Mouse (Mus musculus) ZHBTc4 (cell line): ENCODE measurements around the gene Zswim5.

Experiments
- DNase-seq: peaks from one replicate; pipeline ENCODE4 v3.0.0-alpha.2; 2011; ENCODE audit warnings: low read depth, low spot score

The Zswim5 gene

GRCm38 (mm10) chr4:116911202-116911601 lies 34.0 kb downstream of the Zswim5 start:
- DNase-seq = no peak

- DNase-seq = no peak
Observed at GRCm38 (mm10) chr4:116913318-116913717, 36.1 kb downstream of the Zswim5 start.

GRCm38 (mm10) chr4:116928006-116928651 lies 51.0 kb downstream of the Zswim5 start:
- DNase-seq = no peak

GRCm38 (mm10) chr4:116939585-116939984 lies 62.4 kb downstream of the Zswim5 start:
- DNase-seq = no peak

GRCm38 (mm10) chr4:116942695-116943094 lies 65.5 kb downstream of the Zswim5 start:
- peak; percentile 9 for DNase-seq

GRCm38 (mm10) chr4:116944055-116944454 lies 66.9 kb downstream of the Zswim5 start:
- no peak for DNase-seq

- no peak for DNase-seq
Observed at GRCm38 (mm10) chr4:116951642-116952041, 74.5 kb downstream of the Zswim5 start.

GRCm38 (mm10) chr4:116954951-116955350 lies 77.8 kb downstream of the Zswim5 start:
- DNase-seq = no peak

GRCm38 (mm10) chr4:116976503-116976902 lies 99.3 kb downstream of the Zswim5 start:
- no peak for DNase-seq

- no peak for DNase-seq
Observed at GRCm38 (mm10) chr4:116985681-116986080, 108.5 kb downstream of the Zswim5 start.

GRCm38 (mm10) chr4:116986400-116987121 lies 109.4 kb downstream of the Zswim5 start:
- DNase-seq = peak; percentile 96

- no peak for DNase-seq
Observed at GRCm38 (mm10) chr4:116987122-116987456, 109.9 kb downstream of the Zswim5 start.

- DNase-seq = peak; percentile 50
Observed at GRCm38 (mm10) chr4:116989731-116990130, 112.6 kb downstream of the Zswim5 start.

GRCm38 (mm10) chr4:116991366-116991765 lies 114.2 kb downstream of the Zswim5 start:
- peak; percentile 78 for DNase-seq

GRCm38 (mm10) chr4:116993672-116994621 lies 116.8 kb downstream of the Zswim5 start, which contains the start of gene Urod:
Gene Urod, minus strand, starts transcription at chr4:116994413.
- DNase-seq = peak; percentile 97

GRCm38 (mm10) chr4:116995131-116995797 lies 118.1 kb downstream of the Zswim5 start, which contains the start of gene Hectd3:
Gene Hectd3, plus strand, starts transcription at chr4:116995317.
- peak; percentile 75 for DNase-seq

- peak; percentile 73 for DNase-seq
Observed at GRCm38 (mm10) chr4:116995798-116996135, 118.6 kb downstream of the Zswim5 start.

- DNase-seq = no peak
Observed at GRCm38 (mm10) chr4:116999513-117000154, 122.5 kb downstream of the Zswim5 start.

GRCm38 (mm10) chr4:117001957-117002356 lies 124.8 kb downstream of the Zswim5 start:
- DNase-seq = no peak

- DNase-seq = peak; percentile 96
Observed at GRCm38 (mm10) chr4:117002543-117003521, 125.7 kb downstream of the Zswim5 start.
